Mouse (Mus musculus) cerebellum, adult 9-11 months (tissue): ENCODE measurements around the gene Zfp217.

Experiments used
- DNase-seq: peaks from one replicate; pipeline ENCODE4 v3.0.0; 2022

Zfp217 gene

GRCm38 (mm10) chr2:170131981-170132460, 15.9 kb downstream of the Zfp217 start:
- DNase-seq = no peak

- peak; percentile 14 for DNase-seq
Observed at GRCm38 (mm10) chr2:170130780-170131645, 16.9 kb downstream of the Zfp217 start.

- DNase-seq = no peak
Observed at GRCm38 (mm10) chr2:170129923-170130779, 17.8 kb downstream of the Zfp217 start.

- DNase-seq = no peak
Observed at GRCm38 (mm10) chr2:170129248-170129922, 18.5 kb downstream of the Zfp217 start.

- DNase-seq = no peak
Observed at GRCm38 (mm10) chr2:170128461-170129247, 19.2 kb downstream of the Zfp217 start.

GRCm38 (mm10) chr2:170127523-170127922, 20.4 kb downstream of the Zfp217 start:
- no peak for DNase-seq

GRCm38 (mm10) chr2:170126266-170126665, 21.6 kb downstream of the Zfp217 start:
- no peak for DNase-seq

GRCm38 (mm10) chr2:170122197-170122596, 25.7 kb downstream of the Zfp217 start:
- DNase-seq = no peak

GRCm38 (mm10) chr2:170120139-170121027, 27.5 kb downstream of the Zfp217 start:
- DNase-seq = no peak

GRCm38 (mm10) chr2:170116704-170117281, 31.1 kb downstream of the Zfp217 start:
- DNase-seq = peak; percentile 26

GRCm38 (mm10) chr2:170110306-170110705, 37.6 kb downstream of the Zfp217 start:
- no peak for DNase-seq

GRCm38 (mm10) chr2:170109528-170109927, 38.4 kb downstream of the Zfp217 start:
- no peak for DNase-seq

GRCm38 (mm10) chr2:170107791-170108190, 40.1 kb downstream of the Zfp217 start:
- no peak for DNase-seq

- no peak for DNase-seq
Observed at GRCm38 (mm10) chr2:170106000-170106399, 41.9 kb downstream of the Zfp217 start.

- DNase-seq = no peak
Observed at GRCm38 (mm10) chr2:170104396-170104795, 43.5 kb downstream of the Zfp217 start.

GRCm38 (mm10) chr2:170103852-170104251, 44.1 kb downstream of the Zfp217 start:
- no peak for DNase-seq

- DNase-seq = no peak
Observed at GRCm38 (mm10) chr2:170103341-170103740, 44.6 kb downstream of the Zfp217 start.

- no peak for DNase-seq
Observed at GRCm38 (mm10) chr2:170101932-170102331, 46.0 kb downstream of the Zfp217 start.

GRCm38 (mm10) chr2:170101132-170101531, 46.8 kb downstream of the Zfp217 start:
- peak; percentile 54 for DNase-seq

- no peak for DNase-seq
Observed at GRCm38 (mm10) chr2:170094871-170095270, 53.0 kb downstream of the Zfp217 start.

- no peak for DNase-seq
Observed at GRCm38 (mm10) chr2:170094220-170094619, 53.7 kb downstream of the Zfp217 start.
